Mouse (Mus musculus): ENCODE measurements at regions not wholly inside any gene's neighbourhood (a gene's known extent, or its start where the extent isn't known, plus 50 kb on each side); places are given as distances from the start of the nearest gene placed in this dataset.
A peak's percentile ranks its signal among the peaks of the same experiment; 100 is the strongest.

DNA sequence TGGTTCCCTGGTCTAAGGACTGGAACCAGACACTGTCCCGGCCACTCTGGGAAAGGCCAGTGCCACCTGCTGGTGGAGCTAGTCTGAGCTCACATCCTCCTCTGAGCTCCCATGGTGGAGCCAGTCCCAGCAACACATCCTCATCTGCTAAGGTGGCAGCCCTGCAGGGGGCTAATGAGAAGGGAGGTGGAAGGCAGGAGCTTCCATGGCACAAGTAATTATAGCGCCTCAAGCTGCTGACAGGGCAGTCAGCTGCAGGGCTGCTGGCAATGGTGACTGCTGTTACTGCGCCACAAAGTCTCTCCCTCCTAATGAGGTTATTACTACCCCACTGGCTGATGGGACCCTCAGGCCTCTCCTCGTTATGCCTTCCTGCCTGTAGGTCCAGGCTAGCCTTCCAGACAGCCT, 239.0 kb downstream of the Lmx1a start:
- Histone ChIP-seq H3K4me1 (ENCODE audit: control insufficient read depth, insufficient read depth) (no peaks in the 10 kb centered on the region), H3K4me2 (ENCODE audit: low read depth, low read length) (no peak overlapping the region), H3K27me3 (ENCODE audit: control insufficient read depth, insufficient read depth, low read length) (0 out of 2 replicates have a peak, but pooled peaks cover 4% of the 10 kb centered on the region), H3K27ac (ENCODE audit: low read depth) (no peak overlapping the region), H3K9me3 (replicated peaks; ENCODE audit: control insufficient read depth, low read length) (no peaks in the 10 kb centered on the region), H3K36me3 (replicated peaks; ENCODE audit: control insufficient read depth, insufficient read depth, low read length) (no peaks in the 10 kb centered on the region), H3K9ac (replicated peaks; ENCODE audit: low read depth, low read length) (no peak overlapping the region), H3K4me3 (ENCODE audit: low read depth, low read length) (no peak overlapping the region)
- 16% methylated on average over 4 of the region's 4 CpGs for WGBS
- DNase-seq (ENCODE audit: low spot score) (no peak), ATAC-seq (ENCODE audit: insufficient read depth, low read depth) (no peak)
- TF ChIP-seq CTCF (IDR thresholded peaks at IDR 0.05; ENCODE audit: low read depth) (0 out of 2 replicates have a peak, but pooled peaks have one; percentile 24), EP300 (IDR thresholded peaks at IDR 0.05; ENCODE audit: low read depth) (no peak)

DNA sequence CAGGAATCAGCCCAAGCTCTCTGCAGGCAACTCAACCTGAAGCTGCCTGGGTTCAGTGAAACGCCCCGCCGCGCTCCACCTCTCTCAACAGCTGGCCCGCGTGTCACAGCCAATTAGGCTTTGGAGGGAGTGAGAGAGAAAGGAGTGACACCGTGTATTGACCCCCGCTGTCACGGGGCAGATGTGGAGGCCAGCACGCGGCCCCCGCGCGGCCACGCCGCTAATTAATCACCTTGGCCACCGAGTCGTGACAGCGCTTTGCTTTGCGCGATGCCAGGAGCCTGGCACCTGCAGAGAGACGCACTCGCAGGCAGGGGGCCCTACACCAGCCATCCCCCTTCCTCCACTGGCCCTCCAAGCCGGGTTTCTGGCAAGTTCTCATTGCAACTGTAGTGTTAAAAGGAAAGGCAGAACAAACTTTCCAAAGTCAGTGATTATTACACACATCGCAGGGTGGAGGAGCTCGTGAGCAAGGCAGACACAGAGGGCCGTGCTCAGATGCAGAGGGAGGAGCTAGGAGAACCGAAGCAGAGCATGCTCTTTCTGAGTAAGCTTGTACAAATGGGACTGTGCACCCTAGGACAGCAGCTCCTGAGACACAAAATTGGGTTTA, 240.8 kb downstream of the Lmx1a start:
- DNase-seq (ENCODE audit: low spot score) (peak; percentile 37), ATAC-seq (ENCODE audit: insufficient read depth, low read depth) (peak; percentile 36; the same call in 1 of the 2 replicates)
- no peaks in the 10 kb centered on the region for H3K9me3 ChIP-seq (replicated peaks; ENCODE audit: control insufficient read depth, low read length)
- H3K4me3 ChIP-seq (ENCODE audit: low read depth, low read length), result peak overlapping the region; percentile 33
- 1% methylated on average over 28 of the region's 28 CpGs for whole genome bisulfite sequencing
- 0 out of 2 replicates have a peak, but pooled peaks cover 4% of the 10 kb centered on the region for H3K27me3 ChIP-seq (ENCODE audit: control insufficient read depth, insufficient read depth, low read length)
- H3K27ac ChIP-seq (ENCODE audit: low read depth), result no peak overlapping the region
- peak overlapping the region; percentile 61 for H3K4me2 ChIP-seq (ENCODE audit: low read depth, low read length)
- H3K4me1 ChIP-seq (ENCODE audit: control insufficient read depth, insufficient read depth), result no peaks in the 10 kb centered on the region
- H3K36me3 ChIP-seq (replicated peaks; ENCODE audit: control insufficient read depth, insufficient read depth, low read length), result no peaks in the 10 kb centered on the region
- no peak overlapping the region for H3K9ac ChIP-seq (replicated peaks; ENCODE audit: low read depth, low read length)
- peak; percentile 33 for TF ChIP-seq CTCF (IDR thresholded peaks at IDR 0.05; ENCODE audit: low read depth)
- no peak for TF ChIP-seq EP300 (IDR thresholded peaks at IDR 0.05; ENCODE audit: low read depth)

DNA sequence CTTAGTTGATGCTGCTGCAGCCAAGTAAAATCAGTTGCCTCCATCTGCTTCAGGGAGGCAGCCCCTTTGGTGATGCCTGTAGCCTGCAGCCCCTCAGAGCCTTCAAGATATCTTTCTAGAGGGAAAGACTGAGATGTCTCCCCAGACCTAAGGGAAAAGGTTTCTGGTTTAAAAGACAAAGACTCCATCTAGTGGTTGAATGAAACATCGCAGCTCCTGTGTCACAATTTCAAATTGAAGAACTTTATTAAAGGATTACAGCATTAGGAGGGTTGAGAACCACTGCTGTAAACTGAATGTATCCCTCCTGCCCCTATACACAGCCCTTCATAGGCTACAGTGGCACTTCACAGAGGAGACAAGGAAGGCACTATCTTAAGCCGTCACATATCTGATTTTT, 243.1 kb downstream of the Lmx1a start:
- H3K9me3 ChIP-seq (replicated peaks; ENCODE audit: control insufficient read depth, low read length), result no peaks in the 10 kb centered on the region
- no peak overlapping the region for H3K27ac ChIP-seq (ENCODE audit: low read depth)
- TF ChIP-seq EP300 (IDR thresholded peaks at IDR 0.05; ENCODE audit: low read depth), result no peak
- peak; percentile 47 for TF ChIP-seq CTCF (IDR thresholded peaks at IDR 0.05; ENCODE audit: low read depth)
- 0 out of 2 replicates have a peak, but pooled peaks cover 4% of the 10 kb centered on the region for H3K27me3 ChIP-seq (ENCODE audit: control insufficient read depth, insufficient read depth, low read length)
- 33% methylated on average over 2 of the region's 2 CpGs for WGBS
- ATAC-seq (ENCODE audit: insufficient read depth, low read depth) (no peak), DNase-seq (ENCODE audit: low spot score) (no peak)
- no peak overlapping the region for H3K4me2 ChIP-seq (ENCODE audit: low read depth, low read length)
- no peak overlapping the region for H3K4me3 ChIP-seq (ENCODE audit: low read depth, low read length)
- H3K4me1 ChIP-seq (ENCODE audit: control insufficient read depth, insufficient read depth), result no peaks in the 10 kb centered on the region
- H3K36me3 ChIP-seq (replicated peaks; ENCODE audit: control insufficient read depth, insufficient read depth, low read length), result no peaks in the 10 kb centered on the region
- H3K9ac ChIP-seq (replicated peaks; ENCODE audit: low read depth, low read length), result no peak overlapping the region

DNA sequence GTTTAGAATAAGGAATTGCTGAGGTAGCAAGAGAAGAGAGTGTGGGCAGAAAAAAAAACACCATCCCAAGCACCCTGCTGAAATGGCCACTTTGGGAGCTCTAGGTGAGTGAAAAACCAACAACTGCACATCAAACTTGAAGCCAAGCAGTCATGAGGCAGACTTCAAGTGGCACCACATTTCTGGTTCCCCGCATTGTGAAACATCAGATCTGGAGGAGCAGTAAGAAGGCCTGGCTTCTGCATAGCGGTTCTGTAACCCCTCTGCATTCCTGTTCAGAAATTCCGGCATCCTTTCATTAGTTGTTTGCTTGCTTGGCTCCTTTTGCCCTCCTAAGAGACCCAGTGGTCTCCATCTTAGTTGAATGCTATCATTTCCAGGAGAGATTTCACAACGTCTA, 247.7 kb downstream of the Lmx1a start:
- no peak overlapping the region for H3K4me2 ChIP-seq (ENCODE audit: low read depth, low read length)
- no peak for TF ChIP-seq CTCF (IDR thresholded peaks at IDR 0.05; ENCODE audit: low read depth)
- no peak for TF ChIP-seq EP300 (IDR thresholded peaks at IDR 0.05; ENCODE audit: low read depth)
- H3K4me3 ChIP-seq (ENCODE audit: low read depth, low read length), result no peak overlapping the region
- WGBS, result 68% methylated on average over 4 of the region's 4 CpGs
- no peaks in the 10 kb centered on the region for H3K36me3 ChIP-seq (replicated peaks; ENCODE audit: control insufficient read depth, insufficient read depth, low read length)
- H3K27ac ChIP-seq (ENCODE audit: low read depth), result no peak overlapping the region
- ATAC-seq (ENCODE audit: insufficient read depth, low read depth), result no peak
- no peaks in the 10 kb centered on the region for H3K27me3 ChIP-seq (ENCODE audit: control insufficient read depth, insufficient read depth, low read length)
- H3K9ac ChIP-seq (replicated peaks; ENCODE audit: low read depth, low read length), result no peak overlapping the region
- no peaks in the 10 kb centered on the region for H3K4me1 ChIP-seq (ENCODE audit: control insufficient read depth, insufficient read depth)
- no peak for DNase-seq (ENCODE audit: low spot score)
- no peaks in the 10 kb centered on the region for H3K9me3 ChIP-seq (replicated peaks; ENCODE audit: control insufficient read depth, low read length)

DNA sequence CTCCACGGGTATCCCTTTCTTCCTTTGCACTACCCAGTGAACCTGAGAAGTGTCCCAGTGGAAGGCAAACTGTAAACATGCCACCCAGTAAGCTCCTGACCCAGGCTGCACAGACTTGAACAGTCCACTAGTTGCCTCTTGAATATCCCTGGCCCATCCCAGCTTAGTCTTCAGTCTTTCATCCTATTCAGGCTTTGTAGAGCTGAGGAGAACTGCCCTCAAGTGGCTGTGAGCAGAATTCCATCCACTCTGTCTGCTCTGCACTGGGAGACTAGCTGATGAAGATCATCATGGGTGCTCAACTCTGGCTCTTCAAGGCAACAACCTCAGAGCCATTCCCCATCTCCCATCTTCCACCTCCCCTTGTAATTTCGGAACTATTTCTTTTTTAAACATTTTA, 249.1 kb downstream of the Lmx1a start:
- no peak for TF ChIP-seq CTCF (IDR thresholded peaks at IDR 0.05; ENCODE audit: low read depth)
- no peak for TF ChIP-seq EP300 (IDR thresholded peaks at IDR 0.05; ENCODE audit: low read depth)
- H3K4me2 ChIP-seq (ENCODE audit: low read depth, low read length), result no peak overlapping the region

DNA sequence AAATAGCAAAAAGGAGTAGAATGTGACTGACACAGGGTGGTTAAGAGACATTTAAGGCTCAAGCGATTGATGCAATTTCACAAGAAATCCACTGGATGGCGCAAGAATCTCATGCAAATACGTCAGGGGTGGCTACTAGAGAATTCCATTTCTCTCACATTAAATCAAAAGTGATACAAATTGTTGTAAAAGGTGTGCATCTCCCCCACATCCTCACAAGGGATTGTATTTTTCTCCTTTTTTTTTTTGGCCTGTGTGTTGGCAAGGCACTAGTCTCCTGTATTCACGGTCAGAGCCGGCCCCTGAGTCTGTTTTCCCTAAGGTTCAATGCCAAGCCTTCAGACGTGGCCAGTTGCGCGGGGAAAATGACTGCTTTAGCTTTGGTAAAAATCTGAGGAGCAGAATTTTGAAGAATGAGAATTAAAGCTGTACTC, 253.0 kb downstream of the Lmx1a start:
- WGBS, result 48% methylated on average over 8 of the region's 8 CpGs
- TF ChIP-seq CTCF (IDR thresholded peaks at IDR 0.05; ENCODE audit: low read depth) (peak; percentile 76), EP300 (IDR thresholded peaks at IDR 0.05; ENCODE audit: low read depth) (no peak)
- ATAC-seq (ENCODE audit: insufficient read depth, low read depth) (no peak), DNase-seq (ENCODE audit: low spot score) (peak; percentile 63)
- no peaks in the 10 kb centered on the region for H3K4me1 ChIP-seq (ENCODE audit: control insufficient read depth, insufficient read depth)
- no peak overlapping the region for H3K4me2 ChIP-seq (ENCODE audit: low read depth, low read length)
- no peaks in the 10 kb centered on the region for H3K9me3 ChIP-seq (replicated peaks; ENCODE audit: control insufficient read depth, low read length)
- no peaks in the 10 kb centered on the region for H3K36me3 ChIP-seq (replicated peaks; ENCODE audit: control insufficient read depth, insufficient read depth, low read length)
- H3K4me3 ChIP-seq (ENCODE audit: low read depth, low read length), result no peak overlapping the region
- H3K27me3 ChIP-seq (ENCODE audit: control insufficient read depth, insufficient read depth, low read length), result no peaks in the 10 kb centered on the region
- H3K27ac ChIP-seq (ENCODE audit: low read depth), result no peak overlapping the region
- H3K9ac ChIP-seq (replicated peaks; ENCODE audit: low read depth, low read length), result no peak overlapping the region

More for the DNA sequence above, 249.1 kb downstream of the Lmx1a start:
- WGBS, result 73% methylated on average over 2 of the region's 2 CpGs
- DNase-seq (ENCODE audit: low spot score) (no peak), ATAC-seq (ENCODE audit: insufficient read depth, low read depth) (no peak)
- Histone ChIP-seq H3K4me3 (ENCODE audit: low read depth, low read length) (no peak overlapping the region), H3K9ac (replicated peaks; ENCODE audit: low read depth, low read length) (no peak overlapping the region), H3K4me1 (ENCODE audit: control insufficient read depth, insufficient read depth) (no peaks in the 10 kb centered on the region), H3K27ac (ENCODE audit: low read depth) (no peak overlapping the region), H3K36me3 (replicated peaks; ENCODE audit: control insufficient read depth, insufficient read depth, low read length) (no peaks in the 10 kb centered on the region), H3K27me3 (ENCODE audit: control insufficient read depth, insufficient read depth, low read length) (no peaks in the 10 kb centered on the region), H3K9me3 (replicated peaks; ENCODE audit: control insufficient read depth, low read length) (no peaks in the 10 kb centered on the region)

All from heart, postnatal 0 days (tissue).